Mouse (Mus musculus) embryonic fibroblast, embryonic 13.5 days (primary cell): Measurements from ENCODE around the gene Znrf4.

Experiments used
- CTCF ChIP-seq: IDR thresholded peaks from 2 replicates; pipeline ENCODE4 v1.5.1; 2011; ENCODE audit warnings: mild to moderate bottlenecking, control low read depth, low read length, moderate library complexity, borderline replicate concordance; ENCODE audit not compliant: insufficient read depth
- POLR2A ChIP-seq: IDR thresholded peaks from 2 replicates; pipeline ENCODE4 v1.6.1; 2011; ENCODE audit warnings: low read depth, mild to moderate bottlenecking, control low read depth, low read length, moderate library complexity

DNA sequence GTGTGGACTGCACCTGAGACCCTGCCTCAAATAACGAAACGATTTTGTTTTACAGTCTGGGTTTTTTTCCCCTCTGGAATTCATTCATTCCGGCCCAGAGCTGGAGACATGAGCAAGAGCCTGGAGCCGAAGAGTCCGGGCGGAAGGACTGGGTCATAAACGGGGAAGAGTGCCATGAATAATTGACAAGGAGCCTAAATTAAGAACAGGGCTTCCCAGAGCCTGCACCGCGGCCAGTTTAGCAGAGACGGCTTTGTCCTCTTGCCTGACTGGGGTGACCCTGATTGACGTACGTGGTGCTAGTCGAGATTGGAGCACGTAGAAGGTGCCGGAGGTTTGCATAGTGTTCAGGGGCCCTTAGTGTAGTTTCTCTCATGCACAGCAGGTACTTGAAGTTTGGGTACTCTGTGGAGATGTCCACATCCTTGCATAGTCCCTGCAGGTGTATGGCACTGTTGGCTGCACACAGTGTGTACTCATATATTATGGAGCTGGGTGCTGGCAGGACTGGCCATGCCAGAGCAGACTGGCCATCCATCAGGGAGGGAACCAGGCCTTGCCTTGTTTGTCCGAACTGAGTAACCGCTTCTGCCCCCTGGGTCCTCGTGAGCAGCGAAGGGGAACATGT lies 34.9 kb downstream of the Znrf4 start:
- TF ChIP-seq POLR2A (no peak), CTCF (no peak)
